Mouse (Mus musculus) spleen, adult 12 weeks (tissue): ENCODE measurements around the gene Taz.

ENCODE experiments used
- DNase-seq: peaks from one replicate; pipeline ENCODE4 v3.0.0; 2022; ENCODE audit warnings: low spot score

Gene Taz

GRCm38 (mm10) chrX:74281732-74282394 is at the start of gene Taz, which contains the start of gene Dnase1l1:
Gene Taz (plus strand): TSS chrX:74281912.
Gene Dnase1l1 (minus strand): TSS chrX:74282337.
- DNase-seq = peak; percentile 55

- DNase-seq = no peak
These were observed 48.5 kb upstream of the Taz start for GRCm38 (mm10) chrX:74233196-74233595.

GRCm38 (mm10) chrX:74240332-74240731 is 41.4 kb upstream of the Taz start:
- DNase-seq = no peak

- DNase-seq = no peak
These were observed 38.3 kb upstream of the Taz start for GRCm38 (mm10) chrX:74243396-74243795.

- DNase-seq = peak; percentile 53
These were observed 37.9 kb upstream of the Taz start for GRCm38 (mm10) chrX:74243807-74244206.

GRCm38 (mm10) chrX:74244614-74245083 is 37.1 kb upstream of the Taz start:
- DNase-seq = no peak

DNA sequence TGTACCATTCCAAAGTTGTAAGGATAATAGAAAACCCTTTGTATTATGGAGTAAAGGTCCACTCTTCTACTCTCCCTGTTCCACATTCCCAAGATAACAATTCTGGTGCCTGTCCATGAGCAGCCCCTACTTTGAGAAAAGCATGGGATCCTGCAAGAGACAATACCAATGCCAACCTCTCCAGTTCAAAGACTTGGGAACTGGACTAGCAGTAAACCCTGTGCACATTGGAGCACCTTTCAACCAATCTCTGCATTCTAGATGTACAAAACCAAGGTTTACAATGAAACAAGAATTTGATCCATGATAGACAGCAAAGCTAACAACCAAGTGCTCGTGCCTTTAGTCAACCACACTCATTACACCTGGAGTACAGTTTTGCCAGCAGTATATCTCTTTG is 36.6 kb upstream of the Taz start:
- no peak for DNase-seq

DNA sequence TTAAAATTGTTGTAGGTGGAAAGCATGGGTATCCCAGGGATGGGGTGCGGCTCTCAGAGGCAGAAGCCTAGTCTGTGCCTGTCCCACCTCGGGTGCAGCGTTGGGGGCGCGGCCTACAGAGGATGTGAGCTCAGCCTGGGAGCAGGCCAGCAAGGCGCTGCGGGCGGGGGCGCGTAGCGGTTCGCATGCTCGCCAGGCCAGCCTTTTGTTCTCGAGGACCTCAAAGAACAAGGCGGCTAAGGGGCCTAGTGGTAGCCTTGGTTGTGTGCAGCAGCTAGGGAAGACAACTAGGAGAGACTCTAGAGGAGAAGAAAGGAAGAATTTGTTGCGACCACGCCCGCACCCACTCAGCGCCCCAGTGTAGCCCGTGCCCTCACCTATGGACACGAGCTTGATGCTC is 36.0 kb upstream of the Taz start:
- DNase-seq = peak; percentile 31

GRCm38 (mm10) chrX:74246213-74246681 is 35.5 kb upstream of the Taz start:
- DNase-seq = peak; percentile 65

DNA sequence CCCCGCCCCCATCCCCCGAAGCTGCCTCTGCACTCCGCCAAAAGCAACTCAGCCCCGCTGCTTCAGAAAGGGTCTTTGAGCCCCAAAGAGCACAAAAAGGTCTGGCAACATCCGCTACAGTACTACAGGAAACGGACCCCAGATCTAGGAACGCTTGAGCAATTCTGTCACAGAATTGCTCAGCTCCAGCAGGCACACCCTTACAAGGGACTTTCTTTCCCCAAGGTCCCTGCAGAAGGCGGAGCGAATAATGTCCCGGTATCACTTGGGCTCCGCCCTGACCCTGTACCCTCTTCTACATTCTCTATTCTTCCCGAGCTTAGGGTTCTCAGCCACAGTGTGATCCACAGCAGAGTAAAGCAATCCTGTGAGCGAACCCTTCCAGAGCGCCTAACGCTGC is 35.0 kb upstream of the Taz start:
- DNase-seq = peak; percentile 18

DNA sequence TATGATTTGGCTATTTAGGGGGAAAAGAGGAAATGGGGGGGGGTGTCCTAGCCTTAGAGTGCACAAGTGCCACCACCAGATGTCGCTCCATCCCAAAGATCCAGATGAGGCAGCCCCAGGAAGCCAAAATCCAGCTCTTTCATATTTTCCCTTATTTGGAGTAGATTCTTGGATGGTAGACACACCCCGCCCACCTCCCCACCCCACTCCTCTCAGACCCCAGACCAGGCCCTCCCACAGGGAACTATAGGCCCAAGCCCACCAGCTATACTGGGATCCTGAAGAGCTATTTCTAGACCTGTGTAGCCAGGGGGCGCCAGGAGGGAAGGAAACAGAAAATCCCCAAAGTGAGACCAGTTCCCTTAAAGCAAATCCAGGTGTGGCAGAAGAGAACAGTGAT is 33.1 kb upstream of the Taz start:
- peak; percentile 25 for DNase-seq

DNA sequence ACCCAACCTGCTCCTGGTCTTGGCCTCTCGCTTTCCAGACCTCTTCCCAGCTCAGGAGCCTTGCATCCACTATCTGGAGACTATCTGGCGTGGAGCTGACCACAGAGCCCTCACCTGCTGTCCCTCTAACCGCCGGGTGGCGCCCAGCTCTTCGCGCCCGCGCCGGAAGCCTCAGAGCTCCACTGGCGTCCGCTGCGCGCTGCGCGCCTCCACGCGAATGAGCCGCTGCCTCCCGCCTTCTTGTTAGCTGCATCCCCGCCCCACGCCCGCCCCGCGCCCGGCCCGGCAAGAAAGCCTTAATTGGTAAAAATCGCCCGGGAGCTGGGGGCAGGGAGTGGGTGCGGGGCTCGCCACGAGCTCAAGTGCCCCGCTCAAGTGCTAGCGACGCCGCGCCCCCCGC is 32.1 kb upstream of the Taz start, which contains the start of gene Flna:
Flna (minus strand) TSS at position 206 of the 400 bp plus-strand sequence.
- peak; percentile 29 for DNase-seq

- DNase-seq = peak; percentile 82
These were observed 27.4 kb upstream of the Taz start, which contains the start of gene Emd for GRCm38 (mm10) chrX:74254153-74254887. Gene Emd (plus strand): TSS chrX:74254687.

- no peak for DNase-seq
These were observed 26.7 kb upstream of the Taz start for GRCm38 (mm10) chrX:74254888-74255565.

- DNase-seq = no peak
These were observed 24.0 kb upstream of the Taz start for GRCm38 (mm10) chrX:74257746-74258145.

DNA sequence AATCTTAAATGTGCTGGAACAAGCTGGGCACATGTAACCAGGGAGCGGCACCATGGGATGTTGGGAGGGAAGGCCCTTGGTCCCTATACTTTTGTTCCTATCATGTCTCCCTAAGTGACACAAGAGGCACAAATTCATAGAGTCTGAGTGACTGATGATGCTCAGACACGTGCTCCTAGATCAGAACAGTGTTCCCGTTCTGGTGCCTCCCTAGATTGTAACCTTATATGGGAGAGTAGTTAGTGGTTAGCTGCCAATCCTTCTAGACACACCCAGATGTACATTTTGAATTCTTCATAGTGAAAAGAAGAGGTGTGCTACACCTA is 12.0 kb upstream of the Taz start:
- no peak for DNase-seq

DNA sequence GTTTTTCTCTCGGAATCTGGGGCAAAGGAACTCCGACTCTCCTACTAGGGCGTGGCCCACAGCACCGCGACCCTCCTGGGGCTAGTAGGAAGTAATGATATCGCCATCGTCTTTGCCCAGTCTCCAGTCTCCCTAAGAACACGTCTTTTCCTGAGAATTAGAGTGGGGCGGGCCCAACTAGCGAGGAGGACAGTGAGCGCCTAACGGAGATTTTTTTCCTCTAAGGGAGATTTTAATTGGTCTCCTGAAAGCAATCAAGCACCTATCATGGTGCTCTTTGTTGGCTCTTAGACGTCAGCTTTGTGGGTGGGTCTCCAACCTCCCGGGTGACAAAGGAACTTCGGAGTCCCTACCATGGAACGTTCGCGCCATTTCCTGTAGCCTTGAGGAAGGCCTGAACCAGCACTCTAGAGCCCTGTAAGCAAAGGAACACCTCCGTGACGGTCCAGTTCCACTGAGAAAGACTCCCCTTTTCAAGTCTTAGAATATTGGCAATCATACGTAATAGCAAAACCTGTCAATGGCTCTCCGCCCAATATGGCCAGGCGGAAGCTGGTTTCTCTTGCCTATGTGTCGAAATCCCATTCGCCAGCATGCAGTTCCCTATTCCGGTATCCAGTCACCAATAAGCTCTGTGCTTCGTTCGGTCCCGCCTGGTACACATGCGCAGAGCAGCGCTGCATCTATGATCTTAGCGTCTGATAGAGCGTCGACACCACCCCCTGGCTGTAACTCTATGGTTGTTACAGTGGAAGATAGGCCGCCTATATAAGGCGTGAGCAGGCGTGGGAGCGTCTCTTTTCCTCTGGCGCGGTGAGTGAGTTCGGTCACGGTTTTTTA is 11.4 kb upstream of the Taz start, which contains the start of gene Rpl10:
Rpl10 (plus strand) TSS at position 751 of the 840 bp plus-strand sequence.
- peak; percentile 82 for DNase-seq

DNA sequence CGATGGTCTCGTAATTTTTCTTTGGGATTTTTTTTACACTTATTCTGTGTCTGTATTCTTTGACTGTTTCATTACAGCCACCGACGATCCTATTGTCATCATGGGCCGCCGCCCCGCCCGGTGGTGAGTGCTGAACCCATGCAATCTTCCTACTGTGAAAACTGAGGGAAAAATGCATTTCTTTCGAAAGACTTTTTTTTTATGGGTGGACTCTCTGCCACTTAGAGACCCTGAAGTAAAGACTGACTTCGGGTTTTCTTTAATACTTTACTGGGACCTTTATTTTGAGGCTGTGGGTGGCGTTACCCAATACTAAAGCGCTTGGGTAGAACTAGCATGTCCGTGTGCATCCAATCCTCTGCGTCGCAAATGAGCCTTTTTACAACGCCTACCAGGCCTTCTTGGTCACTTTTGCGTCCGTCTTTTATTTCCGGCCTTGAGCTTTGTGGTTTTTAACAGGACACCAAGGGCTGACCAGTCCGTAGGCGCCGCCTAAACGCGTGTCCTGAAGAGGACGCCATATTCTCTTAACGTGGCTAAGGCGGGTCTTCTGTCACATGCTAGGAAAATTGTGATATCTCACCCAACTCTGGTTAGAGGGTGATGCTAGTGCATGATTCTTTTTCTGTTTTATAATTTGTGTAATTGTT is 10.7 kb upstream of the Taz start:
- DNase-seq = peak; percentile 9

- no peak for DNase-seq
These were observed 8.0 kb upstream of the Taz start for GRCm38 (mm10) chrX:74273422-74274322.

GRCm38 (mm10) chrX:74277916-74278315 is 3.8 kb upstream of the Taz start:
- DNase-seq = no peak
